Mouse (Mus musculus) spleen, adult 10 weeks (tissue): ENCODE data around the gene Tceal9. TPM values are rescaled to one million over a fixed set of nuclear protein-coding genes. Genes with fewer than 3 reads are reported as not detected.

Source experiments
- polyA plus RNA-seq: library from polyadenylated mRNA; stranded (reverse); fragments of 350-450 nt; fragmentation: Illumina TruSeq; extraction: RNeasy Lipid Tissue Mini Kit (QIAGEN cat#74804); gene quantifications from one replicate; pipeline ENCODE4 v1.2.3, GENCODE M21; 2015; ENCODE audit warnings: low replicate concordance; ENCODE audit not compliant: insufficient read depth

Gene Tceal9
- 89.0 TPM for polyA plus RNA-seq

GRCm38 (mm10) chrX:136244574-136245229 is at the start of gene Tceal9:
Gene Tceal9, plus strand, starts transcription at chrX:136245079.

GRCm38 (mm10) chrX:136203664-136204066 is 41.2 kb upstream of the Tceal9 start, which contains the start of gene Tceal5:
Gene Tceal5, minus strand, starts transcription at chrX:136203876.

GRCm38 (mm10) chrX:136214729-136215677 is 29.9 kb upstream of the Tceal9 start, which contains the start of the genes Tceal7 and Bex1:
Gene Tceal7, plus strand, starts transcription at chrX:136214779.
Gene Bex1, minus strand, starts transcription at chrX:136215513.

GRCm38 (mm10) chrX:136269743-136270392 is 25.0 kb downstream of the Tceal9 start, which contains the start of gene Bex3:
Gene Bex3, plus strand, starts transcription at chrX:136270253.

Other genes starting within 250 kb of the Tceal9 start
- 0.88 TPM for gene Arxes1, start 211.7 kb upstream of the Tceal9 start, polyA plus RNA-seq
- gene Bex2, start 176.8 kb upstream of the Tceal9 start, polyA plus RNA-seq = not detected
- not detected for gene Nxf3, start 159.8 kb upstream of the Tceal9 start, polyA plus RNA-seq
- 3.1 TPM for gene Bex4, start 106.1 kb upstream of the Tceal9 start, polyA plus RNA-seq
- gene Tceal8, start 72.7 kb upstream of the Tceal9 start, polyA plus RNA-seq = 26.0 TPM
- not detected for gene Tceal5, start 41.2 kb upstream of the Tceal9 start, polyA plus RNA-seq
- not detected for gene Tceal7, start 30.3 kb upstream of the Tceal9 start, polyA plus RNA-seq
- gene Bex1, start 29.6 kb upstream of the Tceal9 start, polyA plus RNA-seq = not detected
- 51.5 TPM for gene Bex3, start 25.2 kb downstream of the Tceal9 start, polyA plus RNA-seq